Mouse (Mus musculus) stomach, postnatal 0 days (tissue): ENCODE measurements around the gene D630045J12Rik. TPM values are rescaled to one million over a fixed set of nuclear protein-coding genes. Genes with fewer than 3 reads are reported as not detected.

Experiments
- ATAC-seq: fragments of 200-750 bp; cut with Nextera tagmentation; 2 replicates; pipeline ENCODE4 v1.8.0; 2017; ENCODE audit not compliant: low FRiP score, low TSS enrichment
- DNase-seq: peaks from one replicate; pipeline ENCODE4 v3.0.0-alpha.2; 2016; ENCODE audit warnings: low spot score
- H3K27ac ChIP-seq: fragments of 300-500 bp; sonication (generic); replicated peaks from 2 replicates; pipeline ENCODE4 v1.5.1; 2014; ENCODE audit warnings: mild to moderate bottlenecking, control low read depth
- H3K27me3 ChIP-seq: fragments of 300-500 bp; sonication (generic); 2 replicates; pipeline ENCODE4 v1.6.1; 2014; ENCODE audit warnings: low read length; ENCODE audit not compliant: control insufficient read depth, insufficient read depth
- H3K36me3 ChIP-seq: fragments of 300-500 bp; sonication (generic); 2 replicates; pipeline ENCODE4 v1.6.1; 2014; ENCODE audit warnings: low read length, mixed read lengths; ENCODE audit not compliant: control insufficient read depth, insufficient read depth
- H3K4me1 ChIP-seq: fragments of 300-500 bp; sonication (generic); replicated peaks from 2 replicates; pipeline ENCODE4 v1.6.1; 2014; ENCODE audit warnings: antibody characterized with exemption; ENCODE audit not compliant: control insufficient read depth, insufficient read depth
- H3K4me2 ChIP-seq: fragments of 300-500 bp; sonication (generic); replicated peaks from 2 replicates; pipeline ENCODE4 v1.6.1; 2014; ENCODE audit warnings: low read depth, mild to moderate bottlenecking, control low read depth, moderate library complexity
- H3K4me3 ChIP-seq: fragments of 300-500 bp; sonication (generic); 2 replicates; pipeline ENCODE4 v1.5.1; 2014; ENCODE audit warnings: low read depth, low read length, control low read depth
- H3K9ac ChIP-seq: fragments of 300-500 bp; sonication (generic); 2 replicates; pipeline ENCODE4 v1.6.1; 2014; ENCODE audit warnings: mild to moderate bottlenecking, low read length, control low read depth, mixed read lengths
- H3K9me3 ChIP-seq: fragments of 300-500 bp; sonication (generic); 2 replicates; pipeline ENCODE4 v1.6.1; 2016; ENCODE audit warnings: low read length; ENCODE audit not compliant: control insufficient read depth
- CTCF ChIP-seq: IDR thresholded peaks from 2 replicates; pipeline ENCODE4 v1.5.1; 2016; ENCODE audit warnings: antibody characterized with exemption, low read depth, mild to moderate bottlenecking, moderate library complexity
- EP300 ChIP-seq: optimal IDR thresholded peaks from 2 replicates; pipeline ENCODE3; 2016; ENCODE audit warnings: antibody characterized with exemption
- WGBS: fragments of 180-500 bp; shearing (Covaris S2); extraction: QIAGEN DNeasy Blood & Tissue Kit; methylation state at CpG from one replicate; pipeline ENCODE4 v1.1.7; 2014; 5-methylcytosine and 5-hydroxymethylcytosine counted together
- polyA plus RNA-seq: library from polyadenylated mRNA; unstranded; fragments of >200 nt; fragmentation: Nextera tagmentation; extraction: Ambion mirVana; gene quantifications from 2 replicates; pipeline ENCODE4 v1.2.1, GENCODE M21; 2015

D630045J12Rik gene
- polyA plus RNA-seq, 1 experiment from 2014 or later: 0.70 TPM

DNA sequence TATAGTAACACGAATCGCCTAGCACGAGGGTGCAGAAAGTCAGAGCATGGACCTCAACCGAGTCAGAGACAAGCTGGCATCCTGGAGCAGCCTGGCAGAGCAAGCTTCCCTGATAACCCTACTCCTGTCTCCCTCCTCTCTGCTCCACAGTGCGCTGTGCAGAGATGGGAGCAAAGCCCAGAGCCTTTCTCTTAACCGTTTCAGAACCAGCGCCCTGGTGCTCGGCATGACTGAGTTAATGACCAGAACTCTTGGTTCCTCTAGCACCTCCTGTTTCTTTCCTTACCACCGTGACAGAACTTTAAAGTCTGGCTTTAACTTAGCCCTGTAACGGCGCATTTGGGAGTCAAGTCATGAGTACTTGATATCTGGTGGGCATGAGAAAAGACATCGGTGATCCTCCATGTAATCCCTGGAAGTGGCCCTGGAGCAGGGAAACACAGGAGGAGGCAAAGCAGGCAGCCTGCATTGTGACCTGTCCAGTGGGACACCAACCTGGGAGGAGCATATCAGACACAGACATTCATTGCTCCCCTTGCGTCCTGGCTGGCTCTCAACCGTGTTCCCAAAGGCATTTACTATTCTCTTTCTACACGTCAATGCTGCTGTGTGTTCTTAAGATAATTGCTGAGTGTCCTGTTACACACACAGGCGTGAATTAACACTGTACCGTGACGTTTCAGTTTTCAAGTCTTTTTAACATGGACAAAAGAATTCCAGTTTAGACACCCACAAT lies 130.2 kb downstream of the D630045J12Rik start:
- no peaks in the 10 kb centered on the region for H3K4me1 ChIP-seq
- H3K9me3 ChIP-seq: no peaks in the 10 kb centered on the region
- no peak for TF ChIP-seq EP300
- TF ChIP-seq CTCF: no peak
- no peak overlapping the region for H3K4me2 ChIP-seq
- no peak overlapping the region for H3K9ac ChIP-seq
- H3K27me3 ChIP-seq: no peaks in the 10 kb centered on the region
- ATAC-seq (no peak), DNase-seq (no peak)
- WGBS: 69% methylated on average over 18 of the region's 18 CpGs
- H3K36me3 ChIP-seq: no peaks in the 10 kb centered on the region
- H3K4me3 ChIP-seq: no peak overlapping the region
- H3K27ac ChIP-seq: no peak overlapping the region

DNA sequence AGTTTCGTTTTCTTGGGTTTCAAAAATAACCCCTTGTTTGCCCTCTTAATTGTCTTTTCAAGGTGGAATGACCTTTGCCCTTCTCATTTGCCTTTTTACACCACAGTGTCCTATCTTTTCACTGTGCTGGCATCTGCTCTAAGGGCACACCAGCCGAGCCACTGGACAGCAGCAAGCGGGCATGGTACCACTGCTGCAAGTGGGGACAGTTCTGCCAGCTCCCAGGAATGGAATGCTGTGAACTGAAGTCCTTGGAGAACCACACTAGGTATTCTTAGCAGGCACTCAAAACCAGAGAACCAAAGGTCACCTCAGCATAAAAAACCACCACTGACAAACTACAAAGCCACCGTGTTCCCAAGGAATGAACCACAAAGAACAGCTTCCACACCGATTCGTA lies 131.0 kb downstream of the D630045J12Rik start:
- no peak overlapping the region for H3K9ac ChIP-seq
- WGBS: 61% methylated on average over 6 of the region's 6 CpGs
- no peak overlapping the region; the same call in 1 of the 2 replicates for H3K4me2 ChIP-seq
- TF ChIP-seq CTCF (no peak), EP300 (no peak)
- no peaks in the 10 kb centered on the region for H3K27me3 ChIP-seq
- no peak overlapping the region for H3K4me3 ChIP-seq
- no peak overlapping the region for H3K27ac ChIP-seq
- no peaks in the 10 kb centered on the region for H3K4me1 ChIP-seq
- no peak for DNase-seq
- no peak for ATAC-seq
- H3K9me3 ChIP-seq: no peaks in the 10 kb centered on the region
- H3K36me3 ChIP-seq: no peaks in the 10 kb centered on the region

DNA sequence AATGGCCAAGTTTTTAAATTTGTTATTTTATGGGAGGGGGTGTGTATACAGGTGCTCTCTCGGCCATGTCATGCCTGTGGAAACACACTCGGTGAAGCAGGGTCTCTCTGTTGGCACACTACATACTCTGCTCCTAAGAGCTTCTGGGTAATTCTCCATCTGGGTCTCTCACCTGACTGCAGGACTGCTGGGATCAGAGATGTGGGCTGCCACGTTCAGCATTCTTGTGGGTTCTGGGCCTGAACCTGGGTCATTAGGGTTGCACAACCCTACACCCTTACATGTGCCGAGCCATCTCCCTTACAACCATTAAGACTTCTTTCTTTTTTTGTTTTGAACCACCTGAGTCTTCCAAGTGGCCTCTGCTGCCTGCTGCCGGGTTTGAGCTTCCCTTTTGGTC lies 132.0 kb downstream of the D630045J12Rik start:
- no peak overlapping the region for H3K27ac ChIP-seq
- no peaks in the 10 kb centered on the region for H3K27me3 ChIP-seq
- no peak for ATAC-seq
- TF ChIP-seq CTCF (no peak), EP300 (no peak)
- no peak overlapping the region for H3K4me3 ChIP-seq
- 70% methylated on average over 5 of the region's 5 CpGs for WGBS
- H3K36me3 ChIP-seq: no peaks in the 10 kb centered on the region
- no peaks in the 10 kb centered on the region for H3K9me3 ChIP-seq
- DNase-seq: no peak
- H3K9ac ChIP-seq: no peak overlapping the region
- no peaks in the 10 kb centered on the region for H3K4me1 ChIP-seq
- H3K4me2 ChIP-seq: no peak overlapping the region

DNA sequence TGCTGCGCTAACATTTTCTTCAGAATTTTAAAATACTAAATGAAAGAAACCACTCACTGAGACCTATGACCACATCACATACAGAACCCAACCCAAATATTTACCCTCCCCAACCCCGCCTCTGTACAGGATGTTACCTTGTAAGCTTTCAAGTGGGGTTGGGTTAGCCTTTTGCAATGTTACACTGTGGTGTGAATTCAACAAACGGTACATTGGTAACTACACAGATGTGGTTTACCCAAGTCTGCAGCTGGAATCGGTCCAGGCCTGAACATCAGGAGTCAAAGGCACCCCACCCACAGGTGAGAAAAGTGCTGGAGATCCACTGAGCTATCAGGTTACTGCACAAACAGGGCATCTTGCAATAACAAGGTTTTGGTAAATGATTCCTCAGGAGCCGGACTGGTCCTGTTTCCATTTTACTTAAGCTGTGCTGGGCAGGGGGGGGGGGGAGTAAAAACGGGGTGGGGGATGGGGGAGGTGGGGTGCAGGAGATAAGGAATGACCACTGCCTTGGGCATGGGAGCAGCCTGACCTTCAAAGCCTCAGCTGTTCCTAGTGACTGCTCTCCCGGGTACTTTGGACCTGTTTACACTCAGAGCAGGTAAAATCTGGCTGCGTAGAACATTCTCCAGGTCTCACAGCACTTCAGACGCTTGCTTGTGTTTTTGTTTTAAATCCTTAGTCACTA lies 133.0 kb downstream of the D630045J12Rik start:
- H3K9ac ChIP-seq: no peak overlapping the region
- no peak for TF ChIP-seq CTCF
- no peak for TF ChIP-seq EP300
- ATAC-seq (peak; percentile 85), DNase-seq (peak; percentile 58)
- no peaks in the 10 kb centered on the region for H3K36me3 ChIP-seq
- 41% methylated on average over 9 of the region's 9 CpGs for WGBS
- no peaks in the 10 kb centered on the region for H3K27me3 ChIP-seq
- no peak overlapping the region for H3K27ac ChIP-seq
- H3K9me3 ChIP-seq: no peaks in the 10 kb centered on the region
- no peaks in the 10 kb centered on the region for H3K4me1 ChIP-seq
- H3K4me2 ChIP-seq: no peak overlapping the region
- H3K4me3 ChIP-seq: no peak overlapping the region

DNA sequence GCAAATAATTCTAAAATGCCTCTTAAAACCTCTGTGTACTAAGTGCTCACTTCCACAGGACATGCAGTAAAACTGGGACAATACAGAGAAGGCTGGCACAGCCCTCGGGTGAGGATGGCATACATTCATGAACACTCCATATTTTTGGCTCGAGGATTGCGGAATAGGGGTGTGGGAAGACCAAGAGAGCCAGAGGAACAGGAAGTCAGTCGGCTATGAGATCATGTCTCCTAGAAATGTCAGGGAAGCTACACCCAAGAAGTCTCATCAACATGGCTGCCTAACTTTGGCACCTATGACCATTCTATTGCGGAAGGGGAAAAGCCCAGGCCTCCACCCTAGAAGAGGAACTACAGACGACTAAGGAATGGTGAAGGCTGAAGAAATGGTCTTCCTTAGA lies 135.5 kb downstream of the D630045J12Rik start:
- H3K4me3 ChIP-seq: no peak overlapping the region
- no peak overlapping the region for H3K4me2 ChIP-seq
- ATAC-seq (no peak), DNase-seq (no peak)
- no peak overlapping the region for H3K9ac ChIP-seq
- no peak overlapping the region for H3K27ac ChIP-seq
- TF ChIP-seq EP300 (no peak), CTCF (no peak)
- no peaks in the 10 kb centered on the region for H3K27me3 ChIP-seq
- no peaks in the 10 kb centered on the region for H3K9me3 ChIP-seq
- no peaks in the 10 kb centered on the region for H3K4me1 ChIP-seq
- 81% methylated on average over 6 of the region's 6 CpGs for WGBS
- no peaks in the 10 kb centered on the region for H3K36me3 ChIP-seq
